Mouse (Mus musculus) embryonic facial prominence, embryonic 15.5 days (tissue): ENCODE measurements at regions not wholly inside any gene's neighbourhood (a gene's known extent, or its start where the extent isn't known, plus 50 kb on each side); places are given as distances from the start of the nearest gene placed in this dataset.
A peak's percentile ranks its signal among the peaks of the same experiment; 100 is the strongest.

Experiments
- ATAC-seq: fragments of 200-750 bp; cut with Nextera tagmentation; 2 replicates; pipeline ENCODE4 v1.8.0; 2017; ENCODE audit warnings: low read depth, moderate TSS enrichment; ENCODE audit not compliant: insufficient number of reproducible peaks, low FRiP score, low TSS enrichment
- H3K27ac ChIP-seq: fragments of 300-500 bp; sonication (generic); replicated peaks from 2 replicates; pipeline ENCODE4 v1.5.1; 2015; ENCODE audit warnings: mild to moderate bottlenecking, inconsistent platforms
- H3K27me3 ChIP-seq: fragments of 300-500 bp; sonication (generic); 2 replicates; pipeline ENCODE4 v1.6.1; 2015; ENCODE audit warnings: inconsistent platforms
- H3K36me3 ChIP-seq: fragments of 300-500 bp; sonication (generic); 2 replicates; pipeline ENCODE4 v1.6.1; 2015; ENCODE audit warnings: mild to moderate bottlenecking, inconsistent platforms
- H3K4me1 ChIP-seq: fragments of 300-500 bp; sonication (generic); 2 replicates; pipeline ENCODE4 v1.6.1; 2015; ENCODE audit warnings: inconsistent platforms
- H3K4me2 ChIP-seq: fragments of 300-500 bp; sonication (generic); replicated peaks from 2 replicates; pipeline ENCODE4 v1.6.1; 2015; ENCODE audit warnings: mild to moderate bottlenecking, inconsistent platforms
- H3K4me3 ChIP-seq: fragments of 300-500 bp; sonication (generic); replicated peaks from 2 replicates; pipeline ENCODE4 v1.5.1; 2015; ENCODE audit warnings: mild to moderate bottlenecking, inconsistent platforms
- H3K9ac ChIP-seq: fragments of 300-500 bp; sonication (generic); 2 replicates; pipeline ENCODE4 v1.6.1; 2015; ENCODE audit warnings: inconsistent platforms
- H3K9me3 ChIP-seq: fragments of 300-500 bp; sonication (generic); replicated peaks from 2 replicates; pipeline ENCODE4 v1.6.1; 2016; ENCODE audit warnings: inconsistent platforms
- WGBS: fragments of 180-500 bp; shearing (Covaris S2); methylation state at CpG from one replicate; pipeline ENCODE4 v1.1.7; 2015; 5-methylcytosine and 5-hydroxymethylcytosine counted together

GRCm38 (mm10) chr2:9267675-9268074 lies 613.4 kb upstream of the 4930412O13Rik start:
- no peak overlapping the region for H3K4me3 ChIP-seq
- no peaks in the 10 kb centered on the region for H3K27me3 ChIP-seq
- WGBS: 91% methylated on average over 4 of the region's 4 CpGs
- no peaks in the 10 kb centered on the region for H3K9me3 ChIP-seq
- no peaks in the 10 kb centered on the region for H3K4me1 ChIP-seq
- no peak overlapping the region for H3K27ac ChIP-seq
- no peak overlapping the region for H3K4me2 ChIP-seq
- H3K9ac ChIP-seq: no peak overlapping the region
- H3K36me3 ChIP-seq: no peaks in the 10 kb centered on the region
- no peak for ATAC-seq

- Histone ChIP-seq H3K27me3 (no peaks in the 10 kb centered on the region), H3K9me3 (no peaks in the 10 kb centered on the region), H3K4me2 (no peak overlapping the region), H3K4me3 (no peak overlapping the region), H3K36me3 (no peaks in the 10 kb centered on the region), H3K4me1 (no peaks in the 10 kb centered on the region), H3K9ac (no peak overlapping the region), H3K27ac (no peak overlapping the region)
- 77% methylated on average over 2 of the region's 2 CpGs for WGBS
- ATAC-seq: no peak
Measured at GRCm38 (mm10) chr2:9283441-9283840, 597.6 kb upstream of the 4930412O13Rik start.

- 64% methylated on average over 8 of the region's 8 CpGs for WGBS
Measured at GRCm38 (mm10) chr2:9285800-9286199, 595.3 kb upstream of the 4930412O13Rik start.

GRCm38 (mm10) chr2:9287077-9287476 lies 594.0 kb upstream of the 4930412O13Rik start:
- no peak for ATAC-seq
- Histone ChIP-seq H3K4me3 (no peak overlapping the region), H3K9ac (no peak overlapping the region), H3K36me3 (no peaks in the 10 kb centered on the region), H3K27ac (no peak overlapping the region), H3K27me3 (no peaks in the 10 kb centered on the region), H3K4me2 (no peak overlapping the region), H3K4me1 (no peaks in the 10 kb centered on the region), H3K9me3 (no peaks in the 10 kb centered on the region)
- whole genome bisulfite sequencing: 88% methylated on average over 1 of the region's 1 CpGs

More at GRCm38 (mm10) chr2:9285800-9286199, 595.3 kb upstream of the 4930412O13Rik start:
- H3K9me3 ChIP-seq: no peaks in the 10 kb centered on the region
- H3K4me3 ChIP-seq: no peak overlapping the region
- H3K27ac ChIP-seq: no peak overlapping the region
- no peaks in the 10 kb centered on the region for H3K27me3 ChIP-seq
- ATAC-seq: no peak
- no peak overlapping the region for H3K4me2 ChIP-seq
- H3K36me3 ChIP-seq: no peaks in the 10 kb centered on the region
- no peak overlapping the region for H3K9ac ChIP-seq
- no peaks in the 10 kb centered on the region for H3K4me1 ChIP-seq

- no peak overlapping the region for H3K4me2 ChIP-seq
- no peak overlapping the region for H3K4me3 ChIP-seq
- H3K27ac ChIP-seq: no peak overlapping the region
- no peak overlapping the region for H3K9ac ChIP-seq
- no peaks in the 10 kb centered on the region for H3K27me3 ChIP-seq
- H3K36me3 ChIP-seq: no peaks in the 10 kb centered on the region
- WGBS: 71% methylated on average over 6 of the region's 6 CpGs
- no peaks in the 10 kb centered on the region for H3K9me3 ChIP-seq
- no peak for ATAC-seq
- H3K4me1 ChIP-seq: no peaks in the 10 kb centered on the region
Measured at GRCm38 (mm10) chr2:9287623-9288022, 593.4 kb upstream of the 4930412O13Rik start.

GRCm38 (mm10) chr2:9331630-9332352 lies 549.3 kb upstream of the 4930412O13Rik start:
- Histone ChIP-seq H3K9ac (no peak overlapping the region), H3K36me3 (no peaks in the 10 kb centered on the region), H3K9me3 (no peaks in the 10 kb centered on the region), H3K4me1 (no peaks in the 10 kb centered on the region), H3K4me3 (no peak overlapping the region), H3K27ac (no peak overlapping the region), H3K27me3 (no peaks in the 10 kb centered on the region), H3K4me2 (no peak overlapping the region)
- 43% methylated on average over 16 of the region's 16 CpGs for WGBS
- ATAC-seq: no peak

GRCm38 (mm10) chr2:9348982-9349381 lies 532.1 kb upstream of the 4930412O13Rik start:
- WGBS: 50% methylated on average over 4 of the region's 4 CpGs
- H3K9ac ChIP-seq: no peak overlapping the region
- no peaks in the 10 kb centered on the region for H3K9me3 ChIP-seq
- H3K4me3 ChIP-seq: no peak overlapping the region
- ATAC-seq: no peak
- H3K27ac ChIP-seq: no peak overlapping the region
- H3K27me3 ChIP-seq: no peaks in the 10 kb centered on the region
- H3K36me3 ChIP-seq: no peaks in the 10 kb centered on the region
- no peak overlapping the region for H3K4me2 ChIP-seq
- peaks cover 8% of the 10 kb centered on the region; the same call in 1 of the 2 replicates for H3K4me1 ChIP-seq

GRCm38 (mm10) chr2:9349994-9350393 lies 531.1 kb upstream of the 4930412O13Rik start:
- no peak for ATAC-seq
- no peak overlapping the region for H3K4me3 ChIP-seq
- H3K4me2 ChIP-seq: no peak overlapping the region
- no peak overlapping the region for H3K9ac ChIP-seq
- no peak overlapping the region for H3K27ac ChIP-seq
- peaks cover 8% of the 10 kb centered on the region; the same call in 1 of the 2 replicates for H3K4me1 ChIP-seq
- WGBS: 56% methylated on average over 1 of the region's 1 CpGs
- no peaks in the 10 kb centered on the region for H3K9me3 ChIP-seq
- H3K36me3 ChIP-seq: no peaks in the 10 kb centered on the region
- no peaks in the 10 kb centered on the region for H3K27me3 ChIP-seq

GRCm38 (mm10) chr2:9352190-9352589 lies 528.9 kb upstream of the 4930412O13Rik start:
- H3K9me3 ChIP-seq: no peaks in the 10 kb centered on the region
- H3K27me3 ChIP-seq: no peaks in the 10 kb centered on the region
- H3K36me3 ChIP-seq: no peaks in the 10 kb centered on the region
- 11% methylated on average over 7 of the region's 7 CpGs for WGBS
- ATAC-seq: no peak
- H3K4me2 ChIP-seq: no peak overlapping the region
- H3K27ac ChIP-seq: peak overlapping the region; percentile 48; the same call in 1 of the 2 replicates
- peak overlapping the region; percentile 8; the same call in 1 of the 2 replicates for H3K4me3 ChIP-seq
- no peak overlapping the region for H3K9ac ChIP-seq
- H3K4me1 ChIP-seq: peaks cover 8% of the 10 kb centered on the region; the same call in 1 of the 2 replicates

GRCm38 (mm10) chr2:9360020-9360419 lies 521.0 kb upstream of the 4930412O13Rik start:
- ATAC-seq: no peak
- Histone ChIP-seq H3K4me2 (no peak overlapping the region), H3K9me3 (no peaks in the 10 kb centered on the region), H3K9ac (no peak overlapping the region), H3K36me3 (no peaks in the 10 kb centered on the region), H3K4me1 (no peaks in the 10 kb centered on the region), H3K27ac (no peak overlapping the region), H3K27me3 (no peaks in the 10 kb centered on the region), H3K4me3 (no peak overlapping the region)
- 54% methylated on average over 4 of the region's 4 CpGs for WGBS

GRCm38 (mm10) chr2:9367801-9368584 lies 513.1 kb upstream of the 4930412O13Rik start:
- WGBS: 87% methylated on average over 8 of the region's 8 CpGs
- no peak for ATAC-seq
- H3K4me1 ChIP-seq: no peaks in the 10 kb centered on the region
- no peaks in the 10 kb centered on the region for H3K27me3 ChIP-seq
- H3K9me3 ChIP-seq: no peaks in the 10 kb centered on the region
- no peak overlapping the region for H3K9ac ChIP-seq
- no peak overlapping the region for H3K27ac ChIP-seq
- no peaks in the 10 kb centered on the region for H3K36me3 ChIP-seq
- no peak overlapping the region for H3K4me2 ChIP-seq
- no peak overlapping the region for H3K4me3 ChIP-seq
